Comparison of ENCODE assay signal across 23 mouse cellular contexts in genomic region chr2:119281899-119282565, GRCm38 (mm10). TPM values are rescaled to one million over a fixed set of nuclear protein-coding genes. Genes with fewer than 3 reads are reported as not detected.
A peak's percentile ranks its signal among the peaks of the same experiment; 100 is the strongest.
DNase-seq lines count a peak whose midpoint lies in the region; ATAC-seq lines count a peak whose summit lies in the region.
"Had no signal": no experiment of that assay in that cellular context is flagged by ENCODE, and none has a peak within 500 bp of the region (broad histone marks: within the 10 kb centered on the region; RNA-seq: fewer than 3 reads in every experiment).

No protein-coding gene starts in this region.

- no peaks in the 10 kb centered on the region for H3K36me3 ChIP-seq in kidney, embryonic 16.5 days (ENCODE audit: insufficient read depth, low read length)
- H3K36me3 ChIP-seq in lung, embryonic 15.5 days, result no peaks in the 10 kb centered on the region
- no peaks in the 10 kb centered on the region for H3K36me3 ChIP-seq in liver, embryonic 11.5 days (ENCODE audit: control insufficient read depth, insufficient read depth, low read length)
- H3K36me3 ChIP-seq: embryonic facial prominence, embryonic 15.5 days; forebrain, embryonic 10.5 days; heart, embryonic 13.5 days had no signal

- H3K4me2 ChIP-seq in kidney, embryonic 16.5 days (replicated peaks; ENCODE audit: low read depth, low read length), result no peak overlapping the region
- H3K4me2 ChIP-seq in lung, embryonic 15.5 days, result no peak overlapping the region
- H3K4me2 ChIP-seq in liver, embryonic 11.5 days, result no peak overlapping the region
- H3K4me2 ChIP-seq: embryonic facial prominence, embryonic 15.5 days; heart, embryonic 13.5 days had no signal

- H3K9me3 ChIP-seq in kidney, embryonic 16.5 days (ENCODE audit: low read length), result no peaks in the 10 kb centered on the region
- H3K9me3 ChIP-seq in lung, embryonic 15.5 days, result no peaks in the 10 kb centered on the region
- H3K9me3 ChIP-seq in liver, embryonic 11.5 days (ENCODE audit: control insufficient read depth, low read length), result no peaks in the 10 kb centered on the region
- H3K9me3 ChIP-seq: embryonic facial prominence, embryonic 15.5 days; forebrain, embryonic 10.5 days; heart, embryonic 13.5 days had no signal

- H3K4me1 ChIP-seq in kidney, embryonic 16.5 days (ENCODE audit: insufficient read depth, low read length), result no peaks in the 10 kb centered on the region
- no peaks in the 10 kb centered on the region for H3K4me1 ChIP-seq in lung, embryonic 15.5 days
- no peaks in the 10 kb centered on the region for H3K4me1 ChIP-seq in liver, embryonic 11.5 days (replicated peaks; ENCODE audit: control insufficient read depth, insufficient read depth, low read length)
- H3K4me1 ChIP-seq: embryonic facial prominence, embryonic 15.5 days; forebrain, embryonic 10.5 days; heart, embryonic 13.5 days had no signal

- H3K4me3 ChIP-seq in kidney, embryonic 16.5 days (ENCODE audit: low read length), result no peak overlapping the region
- H3K4me3 ChIP-seq in lung, embryonic 15.5 days, result no peak overlapping the region
- no peak overlapping the region for H3K4me3 ChIP-seq in liver, embryonic 11.5 days (ENCODE audit: low read depth, low read length)
- H3K4me3 ChIP-seq: embryonic facial prominence, embryonic 15.5 days; erythroblast, embryonic 14.5 days; forebrain, embryonic 10.5 days; heart, embryonic 13.5 days had no signal

- H3K9ac ChIP-seq in kidney, embryonic 16.5 days (replicated peaks; ENCODE audit: low read length), result no peak overlapping the region
- H3K9ac ChIP-seq in lung, embryonic 15.5 days, result no peak overlapping the region
- no peak overlapping the region for H3K9ac ChIP-seq in liver, embryonic 11.5 days (ENCODE audit: low read depth, low read length)
- H3K9ac ChIP-seq: embryonic facial prominence, embryonic 15.5 days; heart, embryonic 13.5 days had no signal

- DNase-seq in kidney, adult 8-10 months, result no peak
- DNase-seq in lung, postnatal 14 days, result no peak
- DNase-seq in 3T3-L1 (ENCODE audit: low read depth, low spot score), result peak; percentile 37
- no peak for DNase-seq in liver, embryonic 11.5 days (ENCODE audit: low spot score)
- DNase-seq: adrenal gland, adult 8-10 months; adrenal gland, postnatal 36 days; cerebellum, adult 2 months; cerebellum, postnatal 10 days; gastrocnemius, postnatal 36 days; heart, adult 11 months; heart, postnatal 36 days had no signal

- 69% methylated on average over 7 of the region's 7 CpGs for WGBS in kidney, embryonic 16.5 days
- WGBS in lung, embryonic 15.5 days, result 50% methylated on average over 7 of the region's 7 CpGs
- WGBS in liver, embryonic 11.5 days, result 70% methylated on average over 7 of the region's 7 CpGs

- H3K27ac ChIP-seq in kidney, embryonic 16.5 days (ENCODE audit: low read length), result no peak overlapping the region
- H3K27ac ChIP-seq in lung, embryonic 15.5 days, result no peak overlapping the region
- H3K27ac ChIP-seq in liver, embryonic 11.5 days (ENCODE audit: low read depth, low read length), result no peak overlapping the region
- H3K27ac ChIP-seq: embryonic facial prominence, embryonic 15.5 days; forebrain, embryonic 10.5 days; heart, embryonic 13.5 days had no signal

- peak; percentile 73 for ATAC-seq in kidney, embryonic 16.5 days (ENCODE audit: low FRiP score, low TSS enrichment)
- peak; percentile 83 for ATAC-seq in lung, embryonic 15.5 days (ENCODE audit: borderline replicate concordance, extremely low read depth, low FRiP score, low TSS enrichment)
- ATAC-seq in megakaryocyte progenitor cell, adult 5-6 weeks (replicated peaks; ENCODE audit: poor library complexity), result peak; percentile 46
- no peak for ATAC-seq in liver, embryonic 11.5 days (replicated peaks; ENCODE audit: low FRiP score)
- ATAC-seq: forebrain, embryonic 14.5 days had no signal

- H3K27me3 ChIP-seq in kidney, embryonic 16.5 days (ENCODE audit: insufficient read depth, low read length), result no peaks in the 10 kb centered on the region
- no peaks in the 10 kb centered on the region for H3K27me3 ChIP-seq in lung, embryonic 15.5 days
- no peaks in the 10 kb centered on the region for H3K27me3 ChIP-seq in liver, embryonic 11.5 days (replicated peaks; ENCODE audit: control insufficient read depth, insufficient read depth, low read length)
- H3K27me3 ChIP-seq: embryonic facial prominence, embryonic 15.5 days; heart, embryonic 13.5 days had no signal

RNA-seq across cellular contexts. Expression of gene Vps18, which starts 6.5 kb away (rescaled TPM):
- 23.0 and 23.1 TPM in 2 replicates for polyA plus RNA-seq in kidney, embryonic 16.5 days (2015; fragmentation: Nextera tagmentation; extraction: Ambion mirVana)
- 18.3 and 19.1 TPM in 2 replicates for polyA plus RNA-seq in lung, embryonic 15.5 days (2015; fragmentation: Nextera tagmentation; extraction: Ambion mirVana)
- total RNA-seq in megakaryocyte progenitor cell, adult 5-6 weeks (2015), result 7.2 and 7.6 TPM in 2 replicates
- total RNA-seq in megakaryocyte progenitor cell, adult 5-6 weeks (2017), result 18.8 and 20.0 TPM in 2 replicates
- 13.4 and 14.0 TPM in 2 replicates for polyA plus RNA-seq in liver, embryonic 11.5 days (2014; fragmentation: Nextera tagmentation; extraction: Ambion mirVana)

RNA-seq across cellular contexts. Expression of gene Rhov, which starts 11.0 kb away (rescaled TPM):
- 1.8 and 2.3 TPM in 2 replicates for polyA plus RNA-seq in kidney, embryonic 16.5 days (2015; fragmentation: Nextera tagmentation; extraction: Ambion mirVana)
- 1.3 and 1.6 TPM in 2 replicates for polyA plus RNA-seq in lung, embryonic 15.5 days (2015; fragmentation: Nextera tagmentation; extraction: Ambion mirVana)
- total RNA-seq in megakaryocyte progenitor cell, adult 5-6 weeks (2015), result not detected in 2 replicates
- not detected in 2 replicates for total RNA-seq in megakaryocyte progenitor cell, adult 5-6 weeks (2017)
- 0.38 TPM in 1 of 2 replicates, not detected in the other for polyA plus RNA-seq in liver, embryonic 11.5 days (2014; fragmentation: Nextera tagmentation; extraction: Ambion mirVana)
- total RNA-seq: gastrocnemius, adult 8-10 months; gastrocnemius, postnatal 36 days; heart, postnatal 36 days had no signal
- polyA plus RNA-seq: erythroblast, embryonic 14.5 days; heart, postnatal 0 days had no signal

RNA-seq across cellular contexts. Expression of gene Dll4, which starts 43.6 kb away (rescaled TPM):
- 12.9 and 13.5 TPM in 2 replicates for polyA plus RNA-seq in kidney, embryonic 16.5 days (2015; fragmentation: Nextera tagmentation; extraction: Ambion mirVana)
- polyA plus RNA-seq in lung, embryonic 15.5 days (2015; fragmentation: Nextera tagmentation; extraction: Ambion mirVana), result 13.6 and 14.7 TPM in 2 replicates
- total RNA-seq in megakaryocyte progenitor cell, adult 5-6 weeks (2015), result 0.05 TPM in 1 of 2 replicates, not detected in the other
- not detected in 2 replicates for total RNA-seq in megakaryocyte progenitor cell, adult 5-6 weeks (2017)
- polyA plus RNA-seq in liver, embryonic 11.5 days (2014; fragmentation: Nextera tagmentation; extraction: Ambion mirVana), result 5.3 and 5.9 TPM in 2 replicates
- polyA plus RNA-seq: C2C12 had no signal

RNA-seq across cellular contexts. Expression of gene Spint1, which starts 44.9 kb away (rescaled TPM):
- 48.9 and 49.4 TPM in 2 replicates for polyA plus RNA-seq in kidney, embryonic 16.5 days (2015; fragmentation: Nextera tagmentation; extraction: Ambion mirVana)
- polyA plus RNA-seq in lung, embryonic 15.5 days (2015; fragmentation: Nextera tagmentation; extraction: Ambion mirVana), result 30.6 and 31.9 TPM in 2 replicates
- 0.20 and 0.44 TPM in 2 replicates for total RNA-seq in megakaryocyte progenitor cell, adult 5-6 weeks (2015)
- 0.14 TPM in 1 of 2 replicates, not detected in the other for total RNA-seq in megakaryocyte progenitor cell, adult 5-6 weeks (2017)
- 2.3 and 2.5 TPM in 2 replicates for polyA plus RNA-seq in liver, embryonic 11.5 days (2014; fragmentation: Nextera tagmentation; extraction: Ambion mirVana)
- total RNA-seq: heart, postnatal 36 days had no signal
- polyA plus RNA-seq: erythroblast, embryonic 14.5 days had no signal

RNA-seq across cellular contexts. Expression of gene Ppp1r14d, which starts 52.3 kb away (rescaled TPM):
- polyA plus RNA-seq in kidney, embryonic 16.5 days (2015; fragmentation: Nextera tagmentation; extraction: Ambion mirVana), result 1.0 and 1.2 TPM in 2 replicates
- polyA plus RNA-seq in lung, embryonic 15.5 days (2015; fragmentation: Nextera tagmentation; extraction: Ambion mirVana), result 0.49 and 0.79 TPM in 2 replicates
- total RNA-seq in megakaryocyte progenitor cell, adult 5-6 weeks (2015), result not detected in 2 replicates
- total RNA-seq in megakaryocyte progenitor cell, adult 5-6 weeks (2017), result not detected in 2 replicates
- polyA plus RNA-seq in liver, embryonic 11.5 days (2014; fragmentation: Nextera tagmentation; extraction: Ambion mirVana), result not detected in 2 replicates
- total RNA-seq: adrenal gland, adult 8-10 months; adrenal gland, postnatal 36 days; gastrocnemius, adult 8-10 months; gastrocnemius, postnatal 36 days; heart, postnatal 36 days had no signal
- polyA plus RNA-seq: cerebellum, adult 2 months; embryonic facial prominence, embryonic 11.5 days; erythroblast, embryonic 14.5 days; forebrain, embryonic 14.5 days; heart, embryonic 13.5 days; heart, postnatal 0 days had no signal
